Mouse (Mus musculus): Measurements from ENCODE around the gene Keap1.
"Not testable (repeated sequence)": the region's sequence is repeated elsewhere in the genome, so short reads cannot be mapped to it uniquely, and the experiment has no call there.

Gene Keap1

DNA sequence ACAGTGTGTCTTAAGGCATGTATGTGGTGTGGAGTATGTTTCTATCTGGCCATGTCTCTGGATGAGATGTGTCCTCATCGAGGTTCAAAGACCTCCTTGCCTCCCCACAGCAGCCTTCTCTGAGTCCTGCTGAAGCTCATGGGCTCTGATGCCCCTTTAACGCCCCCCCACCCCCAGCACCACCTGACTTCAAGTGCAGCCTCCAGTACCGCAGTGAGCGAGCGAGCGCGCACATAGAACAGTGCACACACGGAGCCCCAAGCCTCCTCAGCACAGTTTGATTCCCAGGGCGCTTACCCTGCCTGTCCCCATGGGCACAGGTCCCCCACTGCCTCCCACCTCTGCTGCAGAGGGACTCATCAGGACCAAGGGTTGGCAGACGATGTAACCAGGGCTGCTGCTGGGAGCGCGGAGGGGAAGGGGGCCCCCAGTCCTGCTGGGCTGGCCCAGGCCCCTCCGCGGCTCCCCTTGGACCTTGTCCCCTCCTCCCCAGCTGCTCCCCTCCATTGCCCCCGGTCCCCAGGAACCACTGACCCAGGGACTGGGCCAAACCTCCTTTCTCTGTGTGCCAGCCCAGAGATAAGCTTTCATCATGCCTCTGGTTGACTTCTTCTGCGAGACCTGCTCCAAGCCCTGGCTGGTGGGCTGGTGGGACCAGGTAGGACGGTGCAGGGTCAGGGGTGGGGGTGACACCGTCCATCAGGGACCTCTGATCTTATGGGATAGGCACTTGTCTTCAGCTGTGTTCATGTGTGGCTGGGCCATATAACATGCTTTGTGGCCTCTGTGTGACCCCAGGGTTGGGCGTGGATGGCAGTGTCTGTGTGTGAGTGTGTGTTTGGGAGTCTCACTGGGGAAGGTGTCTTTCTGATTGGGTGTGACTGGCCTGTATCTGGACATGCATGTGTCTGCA lies 42.4 kb downstream of the Keap1 start:
- DNase-seq (ENCODE audit: low spot score in 2 of 2), result no peak

DNA sequence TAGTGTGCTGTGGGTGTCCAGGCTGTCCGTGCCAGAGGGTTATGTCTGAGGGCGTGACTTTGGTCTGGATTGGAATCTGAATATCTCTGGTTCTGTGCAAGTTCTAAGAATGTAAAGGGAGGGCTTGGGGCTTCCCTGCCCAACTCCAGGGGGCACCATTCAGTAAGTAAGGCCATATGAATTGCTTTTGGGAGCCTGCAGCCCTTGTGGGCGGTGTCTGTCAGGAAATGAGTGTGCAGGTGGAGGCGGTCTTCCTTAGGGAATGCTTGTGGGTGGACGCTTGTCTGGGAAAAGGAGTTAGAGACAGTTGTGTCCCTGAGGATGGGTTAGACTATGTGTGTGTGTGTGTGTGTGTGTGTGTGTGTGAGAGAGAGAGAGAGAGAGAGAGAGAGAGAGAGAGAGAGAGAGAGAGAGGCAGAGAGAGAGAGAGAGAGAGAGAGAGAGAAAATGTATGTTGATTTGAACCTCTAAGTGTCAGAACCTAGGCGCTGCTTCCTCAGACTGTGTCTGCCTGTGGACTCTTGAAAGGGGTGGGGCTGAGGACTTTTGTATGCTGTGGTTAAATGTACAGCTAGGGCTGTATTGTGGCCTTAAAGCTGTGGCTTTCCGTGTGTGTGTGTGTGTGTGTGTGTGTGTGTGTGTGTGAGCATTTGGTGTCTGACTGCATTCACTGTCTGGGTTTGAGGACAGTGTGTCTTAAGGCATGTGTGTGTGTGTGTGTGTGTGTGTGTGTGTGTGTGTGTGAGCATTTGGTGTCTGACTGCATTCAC lies 43.2 kb downstream of the Keap1 start:
- DNase-seq (ENCODE audit: low spot score in 2 of 2), result not testable (repeated sequence)

DNA sequence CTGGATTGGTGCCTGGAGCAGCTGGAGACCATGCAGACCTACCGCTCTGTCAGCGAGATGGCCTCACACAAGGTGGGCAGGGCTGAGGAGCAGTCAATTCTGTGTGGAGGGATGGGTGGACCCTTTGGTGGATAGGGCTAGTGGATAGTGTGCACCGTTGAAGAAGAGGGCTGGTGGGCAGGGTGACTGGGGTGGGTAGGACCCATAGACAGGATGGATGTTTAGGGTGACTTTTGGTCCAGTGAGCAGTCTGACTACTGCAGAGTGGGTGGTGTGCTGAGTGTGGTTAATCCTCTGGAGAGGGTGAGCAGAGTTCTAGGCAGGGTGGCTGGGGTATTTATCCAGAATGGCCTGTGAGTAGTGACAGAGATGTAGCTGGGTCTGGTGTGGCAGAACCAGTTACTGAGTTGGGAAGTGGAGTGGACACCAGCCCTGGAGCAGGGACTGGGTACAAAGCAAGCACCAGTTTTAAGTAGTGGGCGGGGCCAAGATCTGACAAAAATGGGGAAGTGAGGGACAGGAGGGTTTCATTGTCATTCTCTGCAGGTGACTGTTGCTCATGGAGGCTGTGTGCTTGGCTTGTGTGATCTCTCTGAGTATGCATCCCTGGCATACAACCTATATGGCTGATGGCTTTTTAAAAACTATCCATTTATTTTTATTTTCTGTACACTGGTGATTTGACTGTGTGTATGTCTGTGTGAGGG lies 44.2 kb downstream of the Keap1 start:
- peak in 1 of 2 experiments; percentile 63 for DNase-seq (ENCODE audit: low spot score in 2 of 2)

GRCm38 (mm10) chr9:21193786-21194185 lies 45.4 kb downstream of the Keap1 start:
- no peak for DNase-seq (ENCODE audit: low spot score in 2 of 2)

GRCm38 (mm10) chr9:21190670-21191069 lies 48.5 kb downstream of the Keap1 start:
- DNase-seq (ENCODE audit: low spot score in 2 of 2), result no peak

- DNase-seq (ENCODE audit: low spot score in 2 of 2), result no peak
These were observed 49.3 kb downstream of the Keap1 start for GRCm38 (mm10) chr9:21189905-21190304.

DNA sequence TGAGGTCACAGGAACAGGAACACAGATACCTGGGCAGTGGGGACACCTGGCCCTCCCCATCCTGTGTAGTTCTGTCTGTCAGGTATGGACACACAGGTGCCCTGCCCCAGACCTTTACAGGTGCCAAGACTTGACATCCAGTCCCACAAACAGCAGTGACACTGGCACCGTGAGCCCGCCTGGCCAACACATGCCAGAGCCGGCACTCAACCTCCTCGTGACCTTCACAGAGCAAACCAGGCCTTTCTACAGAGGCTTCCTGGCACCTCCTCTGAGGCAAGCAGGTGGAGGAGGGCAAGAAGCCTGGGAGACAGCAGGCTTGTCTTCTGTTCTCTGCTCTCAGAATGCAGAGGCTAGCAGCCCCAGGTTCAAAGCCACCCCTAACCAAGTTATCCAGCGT lies 53.7 kb downstream of the Keap1 start:
- no peak for DNase-seq (ENCODE audit: low spot score in 2 of 2)

DNA sequence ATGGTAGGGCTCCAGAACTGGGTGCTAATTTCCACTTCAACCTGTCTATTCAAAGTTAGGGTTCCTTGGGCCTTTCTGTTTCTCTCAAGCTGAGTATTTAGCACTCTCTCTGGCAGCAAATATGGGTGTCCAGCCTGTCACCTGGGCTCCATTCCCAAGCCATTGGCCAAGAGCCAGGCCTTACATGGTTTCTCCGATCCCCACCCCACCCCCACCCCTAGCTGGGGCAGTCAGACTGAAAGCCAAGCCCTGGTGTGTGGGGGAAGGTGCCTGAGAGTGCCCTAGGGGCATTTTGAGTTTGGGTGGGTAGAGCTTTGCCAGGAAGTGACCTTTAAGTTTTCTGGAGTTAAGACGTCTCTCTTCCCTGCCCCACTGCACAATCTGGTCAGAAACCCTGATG lies 54.4 kb downstream of the Keap1 start:
- DNase-seq (ENCODE audit: low spot score in 2 of 2), result no peak

GRCm38 (mm10) chr9:21183905-21184413 lies 55.2 kb downstream of the Keap1 start:
- peak; percentile 72 to 87 for DNase-seq (ENCODE audit: low spot score in 2 of 2)

DNA sequence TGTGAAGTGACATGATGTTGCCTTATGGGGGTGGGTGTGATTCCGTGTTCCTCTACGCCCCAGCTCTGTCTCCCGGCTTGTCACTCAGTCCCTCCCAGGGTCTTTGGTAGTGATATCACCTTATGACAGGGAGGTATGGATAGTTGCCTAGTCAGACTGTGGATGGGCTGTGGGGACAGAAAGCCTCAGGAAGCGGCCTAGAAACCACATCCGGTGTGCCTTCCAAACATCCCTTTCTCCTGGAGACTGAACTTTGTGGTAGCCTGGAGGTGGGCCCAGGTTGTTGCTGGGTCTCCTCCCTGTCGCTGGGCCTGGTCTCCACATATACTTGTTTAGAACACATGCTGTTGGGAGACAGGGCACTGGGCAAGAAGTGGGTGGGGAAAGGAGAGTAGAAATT lies 55.7 kb downstream of the Keap1 start:
- DNase-seq (ENCODE audit: low spot score in 2 of 2), result no peak

DNA sequence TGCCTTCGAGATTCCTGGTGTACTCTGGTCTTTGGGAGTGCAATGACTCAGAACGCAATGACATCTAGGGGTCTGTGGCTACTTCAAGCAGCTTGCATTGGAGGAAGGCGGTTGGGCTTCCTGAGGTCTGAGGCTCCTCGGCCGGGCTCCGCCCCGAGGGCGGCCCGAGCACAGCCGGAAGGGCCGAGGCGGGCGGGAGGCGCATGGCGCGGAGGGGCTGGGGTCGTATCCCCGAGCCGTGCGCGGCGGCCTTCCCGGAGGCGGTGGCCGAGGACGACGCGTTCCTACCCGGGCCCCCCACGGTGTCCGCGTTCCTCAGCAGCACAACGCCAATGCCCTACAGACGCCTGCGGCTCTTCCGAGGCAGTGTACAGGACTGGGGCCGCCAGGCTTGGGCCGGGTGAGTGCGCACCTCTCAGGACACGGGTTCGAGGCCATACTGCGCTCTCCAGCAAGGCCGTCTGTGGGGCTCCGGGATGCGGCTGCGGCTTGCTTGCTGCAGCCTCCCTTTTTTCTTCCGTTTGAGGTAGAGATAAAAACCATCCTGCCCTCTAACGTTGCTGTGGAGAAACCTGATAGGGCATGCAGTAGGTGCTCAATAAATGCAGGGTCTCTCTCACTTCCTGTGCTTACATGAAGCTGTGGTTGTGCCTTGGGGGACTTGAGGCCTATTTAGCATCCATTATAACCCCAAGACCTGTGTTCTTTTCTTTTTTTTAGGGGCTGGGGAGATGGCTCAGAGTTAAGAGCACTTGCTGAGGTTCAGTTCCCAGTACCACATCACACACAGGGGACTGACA lies 57.5 kb downstream of the Keap1 start:
- DNase-seq (ENCODE audit: low spot score in 2 of 2), result peak in 1 of 2 experiments; percentile 73

- no peak for DNase-seq (ENCODE audit: low spot score in 2 of 2)
These were observed 58.3 kb downstream of the Keap1 start for GRCm38 (mm10) chr9:21180841-21181240.

- DNase-seq (ENCODE audit: low spot score in 2 of 2), result no peak
These were observed 58.8 kb downstream of the Keap1 start for GRCm38 (mm10) chr9:21180402-21180801.
